Mouse (Mus musculus) mouse embryonic stem cell (cell line): ENCODE data around the gene Zfhx3.

Experiments
- in situ Hi-C, 2 experiments: fragments of 300-500 bp; cut with MboI; formaldehyde crosslinking; loops; 1 replicate in 1 of 2; 3 replicates in 1 of 2; pipeline ENCODE4 v1.14.3; 2019 to 2020; ENCODE audit warnings: low sequenced_read_pairs in 2 of 2, low pct_unique_long_range_greater_than_20kb in 1 of 2, mixed read lengths in 1 of 2; ENCODE audit not compliant: unreplicated experiment in 1 of 2

The Zfhx3 gene

GRCm38 (mm10) chr8:108645660-108646059, 703.2 kb downstream of the Zfhx3 start:
- in situ Hi-C loops, result no loop called here

GRCm38 (mm10) chr8:108647556-108647955, 705.1 kb downstream of the Zfhx3 start:
- in situ Hi-C loops, result no loop called here

- in situ Hi-C loops, result no loop called here
These were observed 706.5 kb downstream of the Zfhx3 start for GRCm38 (mm10) chr8:108648993-108649392.

- in situ Hi-C loops, result no loop called here
These were observed 708.4 kb downstream of the Zfhx3 start for GRCm38 (mm10) chr8:108650837-108651236.

GRCm38 (mm10) chr8:108661486-108662093, 719.1 kb downstream of the Zfhx3 start:
- in situ Hi-C loops, result no loop called here

- in situ Hi-C loops, result no loop called here
These were observed 720.3 kb downstream of the Zfhx3 start for GRCm38 (mm10) chr8:108662766-108663165.

GRCm38 (mm10) chr8:108671939-108672515, 729.6 kb downstream of the Zfhx3 start:
- in situ Hi-C loops, result no loop called here

- in situ Hi-C loops, result no loop called here
These were observed 732.6 kb downstream of the Zfhx3 start for GRCm38 (mm10) chr8:108675001-108675525.

- in situ Hi-C loops, result no loop called here
These were observed 747.2 kb downstream of the Zfhx3 start for GRCm38 (mm10) chr8:108689694-108690093.

- in situ Hi-C loops, result no loop called here
These were observed 748.4 kb downstream of the Zfhx3 start for GRCm38 (mm10) chr8:108690576-108691455.

GRCm38 (mm10) chr8:108691456-108692238, 749.2 kb downstream of the Zfhx3 start:
- in situ Hi-C loops, result no loop called here

- in situ Hi-C loops, result no loop called here
These were observed 749.8 kb downstream of the Zfhx3 start for GRCm38 (mm10) chr8:108692239-108692627.

- in situ Hi-C loops, result no loop called here
These were observed 750.5 kb downstream of the Zfhx3 start for GRCm38 (mm10) chr8:108692669-108693665.

GRCm38 (mm10) chr8:108693841-108694240, 751.4 kb downstream of the Zfhx3 start:
- in situ Hi-C loops, result no loop called here

GRCm38 (mm10) chr8:108694516-108694915, 752.1 kb downstream of the Zfhx3 start:
- in situ Hi-C loops, result no loop called here

- in situ Hi-C loops, result no loop called here
These were observed 752.9 kb downstream of the Zfhx3 start for GRCm38 (mm10) chr8:108695242-108695880.
